Mouse (Mus musculus) olfactory bulb, adult 2 months (tissue): ENCODE measurements around the gene Scaf4.

ENCODE experiments used
- CTCF ChIP-seq: fragments of 200-500 bp; IDR thresholded peaks from 2 replicates; pipeline ENCODE4 v1.5.1; 2012; ENCODE audit warnings: low read depth, mild to moderate bottlenecking, low read length, moderate library complexity; ENCODE audit not compliant: insufficient read depth
- POLR2A ChIP-seq: fragments of 200-500 bp; IDR thresholded peaks from 2 replicates; pipeline ENCODE4 v1.6.1; 2012; ENCODE audit warnings: mild to moderate bottlenecking, low read depth, low read length, moderate library complexity; ENCODE audit not compliant: insufficient read depth

DNA sequence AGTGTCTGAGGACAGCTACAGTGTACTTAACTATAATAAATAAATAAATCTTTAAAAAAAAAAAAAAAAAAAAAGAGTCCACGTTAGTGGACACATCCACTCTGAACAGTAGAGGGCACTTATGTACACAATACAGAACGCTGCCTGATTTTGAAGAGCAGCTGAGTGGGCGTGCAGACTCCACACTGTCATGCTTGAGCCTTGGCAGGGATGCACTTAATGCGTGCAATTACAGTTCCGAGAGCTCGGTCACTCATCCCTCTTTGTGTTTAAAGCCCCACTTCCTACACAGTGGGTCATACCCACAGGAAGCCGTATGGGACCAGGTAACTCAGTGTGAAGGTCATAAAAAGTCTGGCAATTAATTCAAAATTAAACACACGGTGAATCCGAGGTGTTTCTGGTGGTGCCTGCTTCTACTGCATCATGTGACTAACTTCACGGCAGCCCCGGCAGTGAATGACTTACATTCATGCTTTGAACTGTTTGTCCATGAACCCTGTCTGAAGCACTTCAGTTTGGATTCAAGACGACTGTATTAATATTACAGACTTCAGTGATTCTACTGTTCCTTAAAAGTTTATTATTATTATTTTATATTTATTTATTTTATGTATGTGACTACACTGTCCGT, 28.3 kb upstream of the Scaf4 start:
- TF ChIP-seq CTCF = no peak
- no peak for TF ChIP-seq POLR2A
